Mouse (Mus musculus): ENCODE measurements around the gene Aqp9.

DNA sequence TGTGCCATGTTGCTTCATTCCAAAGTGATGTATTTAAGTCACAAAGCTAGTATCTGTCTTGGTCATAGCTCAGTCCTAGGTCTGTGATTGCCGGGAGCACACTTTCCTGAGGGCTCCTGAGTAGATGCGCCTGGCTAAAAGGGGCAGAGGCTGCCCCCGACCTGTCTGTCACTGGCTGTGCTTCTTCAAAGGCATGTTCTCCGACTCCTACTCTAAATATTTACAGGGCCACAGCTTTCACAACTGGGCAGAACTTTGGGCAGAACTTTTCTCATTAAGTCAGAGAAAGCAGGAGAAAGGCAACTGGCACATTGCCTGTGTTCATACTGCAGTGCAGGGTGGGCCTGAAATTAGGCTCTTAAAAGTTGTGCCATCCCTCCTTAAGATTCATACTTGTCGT, 36.7 kb downstream of the Aqp9 start:
- TF ChIP-seq CTCF (IDR thresholded peaks at IDR 0.05; ENCODE audit: borderline replicate concordance, extremely low read depth, insufficient read depth, insufficient read length) (no peak), POLR2A (IDR thresholded peaks at IDR 0.05; ENCODE audit: borderline replicate concordance, extremely low read depth, insufficient read depth, insufficient read length, poor library complexity, severe bottlenecking) (no peak)

Measured in brain, embryonic 14.5 days (tissue).